Mouse (Mus musculus) embryo, embryonic 11.5 days (tissue): Measurements from ENCODE around the gene Ascl2.

Experiments
- DNase-seq: peaks from one replicate; pipeline ENCODE4 v3.0.0-alpha.2; 2012; ENCODE audit warnings: low read depth, low spot score

Gene Ascl2

DNA sequence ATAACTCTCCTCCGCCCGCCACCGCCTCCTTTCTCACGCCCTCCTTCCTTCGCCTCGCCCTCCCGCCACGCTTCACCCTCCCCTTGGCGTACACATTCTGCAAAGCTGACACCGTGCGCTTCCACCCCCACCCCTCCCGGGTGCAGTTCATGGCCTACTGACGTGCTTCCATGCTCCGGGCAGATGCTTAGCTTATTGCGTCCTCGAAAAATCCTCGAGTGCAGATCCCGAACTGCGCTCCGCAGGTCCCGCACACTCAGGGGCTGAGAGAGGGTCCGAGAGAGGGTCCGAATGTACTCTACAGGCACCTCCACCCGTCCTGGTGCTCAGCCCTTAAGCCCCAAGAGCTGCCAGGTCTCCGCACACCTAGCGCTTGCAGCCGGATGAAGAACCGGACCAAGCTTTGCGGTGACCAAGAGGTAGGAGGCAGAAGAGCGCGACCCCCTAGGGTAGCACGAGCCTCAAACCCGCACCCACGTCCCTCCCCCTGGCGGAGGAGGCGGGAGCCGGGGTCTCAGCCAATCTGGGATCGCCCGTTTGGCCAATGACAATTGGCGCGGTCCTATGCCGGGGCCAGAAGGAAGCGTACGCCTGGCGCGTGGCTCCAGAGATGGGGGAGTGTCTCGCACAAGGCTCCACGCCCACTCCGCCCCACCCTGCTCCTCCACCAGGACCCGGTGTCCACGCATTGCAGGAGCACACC, at the start of gene Ascl2:
TSS of gene Ascl2 (minus strand) at position 456 of the 703 bp plus-strand sequence.
- peak; percentile 22 for DNase-seq

GRCm38 (mm10) chr7:143017181-143017580, 48.1 kb upstream of the Ascl2 start:
- no peak for DNase-seq

GRCm38 (mm10) chr7:143016424-143017142, 47.5 kb upstream of the Ascl2 start:
- DNase-seq, result no peak

- DNase-seq, result no peak
These were observed 46.8 kb upstream of the Ascl2 start for GRCm38 (mm10) chr7:143015755-143016423.

DNA sequence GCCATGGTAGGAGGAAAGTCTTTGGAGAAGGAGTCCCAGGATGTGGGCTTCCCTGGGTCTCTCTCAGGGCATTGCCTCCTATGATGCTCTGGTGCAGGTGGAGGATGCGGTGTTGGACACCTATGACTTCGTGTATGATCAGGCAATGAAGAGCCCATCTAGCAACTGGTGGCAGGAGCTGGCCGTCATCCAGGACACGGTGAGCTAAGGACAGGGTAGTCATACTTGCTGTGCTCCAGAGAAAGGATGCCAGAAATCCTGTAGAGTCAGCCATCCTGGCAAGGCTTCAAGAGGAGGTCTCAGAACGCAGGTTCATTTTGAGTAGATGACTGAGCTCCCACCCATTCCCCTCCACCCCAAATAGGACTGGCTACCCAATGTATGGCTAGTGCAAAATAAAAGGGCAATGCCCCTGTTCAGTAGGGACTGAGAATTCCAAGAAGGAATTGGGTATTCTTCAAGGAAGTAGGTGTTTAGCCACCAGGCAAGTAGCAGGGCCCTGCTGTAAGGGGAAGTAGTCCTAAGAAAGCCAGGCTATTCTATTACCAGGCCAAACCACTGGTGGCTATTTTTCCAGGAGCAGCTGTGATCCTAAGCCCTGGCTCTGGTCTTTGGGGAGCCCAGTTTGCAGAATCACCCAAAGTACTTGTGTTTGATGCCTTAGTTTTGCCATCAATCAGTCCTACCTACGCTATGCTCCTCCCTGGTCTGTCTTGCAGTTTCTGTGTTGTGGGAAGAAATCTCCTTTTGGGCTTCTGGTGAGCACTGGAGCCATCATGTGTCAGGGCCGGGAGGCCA, 46.0 kb upstream of the Ascl2 start:
- DNase-seq, result no peak

- DNase-seq, result no peak
These were observed 44.5 kb upstream of the Ascl2 start for GRCm38 (mm10) chr7:143013420-143014178.

- DNase-seq, result no peak
These were observed 43.3 kb upstream of the Ascl2 start for GRCm38 (mm10) chr7:143012230-143012875.

GRCm38 (mm10) chr7:143011226-143011625, 42.2 kb upstream of the Ascl2 start:
- no peak for DNase-seq

- DNase-seq, result no peak
These were observed 40.9 kb upstream of the Ascl2 start for GRCm38 (mm10) chr7:143009996-143010395.

- peak; percentile 51 for DNase-seq
These were observed 40.1 kb upstream of the Ascl2 start for GRCm38 (mm10) chr7:143008996-143009665.

- DNase-seq, result peak; percentile 46
These were observed 39.4 kb upstream of the Ascl2 start for GRCm38 (mm10) chr7:143008370-143008926.

- peak; percentile 90 for DNase-seq
These were observed 38.7 kb upstream of the Ascl2 start for GRCm38 (mm10) chr7:143007599-143008369.

GRCm38 (mm10) chr7:143006756-143007598, 37.9 kb upstream of the Ascl2 start:
- no peak for DNase-seq

GRCm38 (mm10) chr7:143006097-143006755, 37.2 kb upstream of the Ascl2 start:
- no peak for DNase-seq

GRCm38 (mm10) chr7:143005344-143006096, 36.5 kb upstream of the Ascl2 start:
- DNase-seq, result no peak

DNA sequence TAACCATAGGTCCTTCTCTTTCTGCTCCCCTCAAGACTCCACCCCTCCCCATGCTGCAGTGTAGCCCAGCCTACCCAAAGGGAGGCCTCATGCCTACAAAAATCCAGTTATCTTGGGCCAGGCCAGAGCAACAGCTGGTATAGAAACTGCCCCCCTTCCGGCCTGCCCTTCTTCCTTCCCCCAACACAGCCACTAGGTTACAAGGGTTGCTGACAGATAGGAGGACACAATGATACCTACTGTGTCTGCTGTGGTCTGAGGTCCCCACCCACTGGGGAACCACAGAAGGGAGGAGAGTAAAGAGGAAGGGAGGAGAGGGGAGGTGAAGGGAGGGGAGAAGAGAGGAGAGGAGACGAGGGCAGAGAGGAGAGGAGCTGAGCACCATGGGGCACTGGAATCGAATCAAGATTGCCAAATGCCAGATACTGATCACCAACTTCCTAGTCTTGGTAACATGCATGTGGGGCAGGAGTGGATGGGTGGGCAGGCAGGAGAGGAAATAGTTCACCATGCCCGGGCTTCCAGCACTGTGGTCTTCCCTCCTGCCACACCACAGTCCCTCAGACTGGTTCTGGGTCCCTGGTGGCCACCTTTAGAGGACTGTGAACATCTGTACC, 35.8 kb upstream of the Ascl2 start, which contains the start of gene Tspan32:
TSS of gene Tspan32 (plus strand) at position 320 of the 617 bp plus-strand sequence.
- no peak for DNase-seq
